Mouse (Mus musculus): ENCODE results near the gene Mcrip1. TPM values are rescaled to one million over a fixed set of nuclear protein-coding genes. Genes with fewer than 3 reads are reported as not detected.
A peak's percentile ranks its signal among the peaks of the same experiment; 100 is the strongest.

Mcrip1 gene
- polyA plus RNA-seq, 1 experiment from 2014 or later: 246 TPM

DNA sequence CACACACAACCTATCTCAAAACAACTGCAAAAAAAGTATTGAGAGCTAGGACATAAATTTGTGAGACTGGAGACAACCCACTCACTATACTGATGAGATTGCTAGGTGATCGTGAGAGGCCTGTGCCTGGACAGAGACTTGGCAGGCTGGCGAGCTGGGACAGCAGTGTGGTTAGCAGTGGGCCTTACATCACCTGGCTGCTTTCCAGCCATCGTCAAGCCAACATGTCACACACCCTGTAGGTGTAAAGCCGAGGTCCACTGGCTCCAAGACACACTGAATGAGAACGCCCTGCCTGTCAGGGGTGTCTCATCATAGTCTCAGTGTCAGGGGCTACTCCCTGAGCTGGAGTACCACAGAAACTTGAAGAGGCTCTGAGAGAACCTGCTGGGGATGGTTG, 3.2 kb upstream of the Mcrip1 start:
- ATAC-seq (ENCODE audit: low FRiP score, low read depth): no peak
- H3K9me3 ChIP-seq: no peaks in the 10 kb centered on the region
- H3K4me3 ChIP-seq: no peak overlapping the region
- H3K4me1 ChIP-seq (replicated peaks): peaks cover 23% of the 10 kb centered on the region
- H3K27ac ChIP-seq (replicated peaks): no peak overlapping the region
- 73% methylated on average over 5 of the region's 5 CpGs for WGBS
- no peak overlapping the region for H3K4me2 ChIP-seq
- H3K36me3 ChIP-seq: no peaks in the 10 kb centered on the region
- no peak overlapping the region for H3K9ac ChIP-seq
- H3K27me3 ChIP-seq: no peaks in the 10 kb centered on the region

DNA sequence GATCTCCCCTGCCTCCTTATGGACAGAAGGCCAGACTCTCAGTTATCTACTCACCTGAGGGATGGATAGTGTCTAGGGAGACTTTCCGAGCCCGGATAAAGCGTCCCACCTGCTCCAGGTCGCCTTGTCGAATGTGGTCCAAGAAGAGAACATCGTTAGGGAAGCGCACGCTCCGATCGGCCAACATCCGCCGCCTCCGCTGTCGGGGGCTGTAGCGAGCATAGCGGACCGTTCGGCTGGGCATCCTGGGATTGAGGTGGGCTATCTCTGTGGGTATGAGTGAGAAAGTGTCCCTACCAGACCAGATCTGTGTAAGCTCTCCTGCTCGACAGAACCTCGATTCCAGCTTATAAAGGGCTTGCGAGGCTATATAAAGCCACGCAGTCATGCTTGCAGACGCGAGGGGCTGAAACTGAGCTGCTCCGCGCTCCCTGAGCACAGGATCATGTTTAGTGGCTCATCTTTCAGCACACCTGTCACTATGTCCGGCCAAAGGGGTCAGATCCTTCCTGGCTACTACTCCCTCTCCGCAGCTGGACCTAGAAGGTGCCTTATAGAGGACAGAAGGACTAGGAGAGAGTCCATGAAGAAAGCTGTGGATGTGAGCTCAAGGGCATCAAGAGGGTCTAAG, 1.4 kb upstream of the Mcrip1 start, which contains the start of gene Ppp1r27:
Ppp1r27 (minus strand) TSS at position 323 of the 631 bp plus-strand sequence.
- peak within 1 kb of the TSS; percentile 82 for H3K4me2 ChIP-seq
- H3K27ac ChIP-seq (replicated peaks): peak within 1 kb of the TSS; percentile 85
- H3K9me3 ChIP-seq: no peaks in the 10 kb centered on the region
- ATAC-seq (ENCODE audit: low FRiP score, low read depth): no peak
- peak within 1 kb of the TSS; percentile 97 for H3K9ac ChIP-seq
- peak within 1 kb of the TSS; percentile 97 for H3K4me3 ChIP-seq
- no peaks in the 10 kb centered on the region for H3K36me3 ChIP-seq
- 94% methylated on average over 28 of the region's 28 CpGs for WGBS
- peaks cover 26% of the 10 kb centered on the region for H3K4me1 ChIP-seq (replicated peaks)
- H3K27me3 ChIP-seq: no peaks in the 10 kb centered on the region

DNA sequence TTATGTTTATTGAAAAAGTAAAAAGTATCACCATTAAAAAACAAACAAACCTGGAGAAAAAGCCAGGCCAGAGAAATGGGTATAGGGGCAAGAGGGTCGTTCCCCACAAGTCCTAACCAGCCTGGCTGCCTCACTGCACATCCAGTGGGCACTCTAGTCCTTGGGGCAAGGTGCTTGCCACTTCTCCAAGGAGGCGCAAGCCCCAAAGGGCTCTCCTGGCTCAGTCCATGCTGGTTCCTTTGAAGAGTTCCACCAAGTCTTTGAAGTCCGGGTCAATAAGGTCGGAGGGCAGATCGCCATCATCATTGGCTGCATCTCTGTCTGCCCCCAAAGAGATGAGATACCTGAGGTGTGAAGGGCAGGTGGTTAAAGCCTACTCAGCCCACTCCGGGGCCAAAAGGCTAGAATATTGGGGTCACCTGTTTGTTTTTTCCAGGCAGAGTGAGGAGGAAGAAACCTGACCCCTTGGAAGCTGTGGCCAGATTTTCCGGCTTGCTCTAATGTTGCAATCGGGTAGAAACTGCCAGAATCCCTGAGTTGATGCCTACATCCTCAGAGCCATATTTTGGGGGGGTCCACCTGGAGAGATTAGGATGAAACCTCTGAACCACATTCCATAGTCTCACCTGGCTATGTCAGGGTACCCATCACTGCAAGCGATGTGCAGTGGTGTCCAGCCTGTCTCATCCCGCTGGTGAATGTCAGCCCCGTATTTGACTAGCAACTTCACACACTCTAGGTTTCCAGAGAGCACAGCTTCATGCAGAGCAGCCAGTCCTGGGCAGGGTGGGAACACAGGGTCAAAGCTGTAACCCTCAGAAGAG, 671 bp upstream of the Mcrip1 start:
- Histone ChIP-seq H3K27ac (replicated peaks) (peak overlapping the region; percentile 85), H3K36me3 (0 out of 2 replicates have a peak, but pooled peaks cover under 1% of the 10 kb centered on the region), H3K4me3 (peak overlapping the region; percentile 97), H3K27me3 (no peaks in the 10 kb centered on the region), H3K4me1 (replicated peaks) (peaks cover 26% of the 10 kb centered on the region), H3K4me2 (peak overlapping the region; percentile 82), H3K9me3 (no peaks in the 10 kb centered on the region), H3K9ac (peak overlapping the region; percentile 97)
- 76% methylated on average over 11 of the region's 11 CpGs for WGBS
- ATAC-seq (ENCODE audit: low FRiP score, low read depth): peak; percentile 38; the same call in 1 of the 2 replicates

DNA sequence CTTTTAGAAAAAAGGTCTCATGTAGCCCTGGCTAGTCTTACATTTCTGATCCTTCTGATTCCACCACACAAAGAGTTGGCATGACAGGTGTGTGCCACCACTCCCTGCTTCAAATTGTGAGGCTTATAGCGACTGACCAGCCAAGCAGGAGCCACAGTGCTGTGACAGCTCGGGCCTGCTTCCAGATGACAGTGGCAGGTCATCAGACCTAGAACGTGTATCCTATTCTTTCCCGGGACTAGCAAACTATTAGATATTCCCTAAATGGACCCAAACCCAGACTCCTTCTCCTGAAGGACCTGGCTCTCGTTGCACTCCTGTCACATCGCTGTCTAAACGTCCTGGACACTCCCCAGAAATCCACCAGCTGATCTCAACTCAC, 750 bp downstream of the Mcrip1 start:
- peak overlapping the region; percentile 97 for H3K9ac ChIP-seq
- H3K4me1 ChIP-seq (replicated peaks): peaks cover 26% of the 10 kb centered on the region
- 29% methylated on average over 7 of the region's 7 CpGs for WGBS
- H3K36me3 ChIP-seq: peaks cover 14% of the 10 kb centered on the region
- H3K27ac ChIP-seq (replicated peaks): peak overlapping the region; percentile 85
- H3K4me2 ChIP-seq: peak overlapping the region; percentile 82
- ATAC-seq (ENCODE audit: low FRiP score, low read depth): no peak
- no peaks in the 10 kb centered on the region for H3K9me3 ChIP-seq
- H3K27me3 ChIP-seq: no peaks in the 10 kb centered on the region
- H3K4me3 ChIP-seq: peak overlapping the region; percentile 97

DNA sequence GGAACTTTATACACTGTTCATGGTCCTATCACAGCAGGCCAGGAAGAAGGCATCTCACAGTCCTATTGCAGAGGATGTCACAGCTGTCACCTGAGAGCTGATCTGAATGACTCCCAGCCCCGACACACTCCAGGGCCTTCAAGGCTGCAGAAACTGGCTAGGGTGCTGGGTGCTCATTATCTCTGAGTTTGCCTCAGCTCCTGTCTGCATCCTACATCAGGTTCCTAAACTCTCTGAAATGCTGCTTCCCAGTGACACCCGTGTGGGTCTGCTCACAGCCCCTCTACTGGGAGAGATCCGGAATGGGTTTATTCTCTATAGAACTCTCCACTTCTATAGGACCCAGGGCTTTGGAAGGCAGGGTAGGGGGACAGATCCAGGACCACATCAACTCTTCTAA, 1.3 kb downstream of the Mcrip1 start:
- H3K27me3 ChIP-seq: no peaks in the 10 kb centered on the region
- H3K27ac ChIP-seq (replicated peaks): no peak overlapping the region
- H3K36me3 ChIP-seq: peaks cover 19% of the 10 kb centered on the region
- peak overlapping the region; percentile 97 for H3K4me3 ChIP-seq
- ATAC-seq (ENCODE audit: low FRiP score, low read depth): no peak
- peak overlapping the region; percentile 82 for H3K4me2 ChIP-seq
- H3K4me1 ChIP-seq (replicated peaks): peaks cover 26% of the 10 kb centered on the region
- peak overlapping the region; percentile 97 for H3K9ac ChIP-seq
- 86% methylated on average over 3 of the region's 3 CpGs for WGBS
- no peaks in the 10 kb centered on the region for H3K9me3 ChIP-seq

DNA sequence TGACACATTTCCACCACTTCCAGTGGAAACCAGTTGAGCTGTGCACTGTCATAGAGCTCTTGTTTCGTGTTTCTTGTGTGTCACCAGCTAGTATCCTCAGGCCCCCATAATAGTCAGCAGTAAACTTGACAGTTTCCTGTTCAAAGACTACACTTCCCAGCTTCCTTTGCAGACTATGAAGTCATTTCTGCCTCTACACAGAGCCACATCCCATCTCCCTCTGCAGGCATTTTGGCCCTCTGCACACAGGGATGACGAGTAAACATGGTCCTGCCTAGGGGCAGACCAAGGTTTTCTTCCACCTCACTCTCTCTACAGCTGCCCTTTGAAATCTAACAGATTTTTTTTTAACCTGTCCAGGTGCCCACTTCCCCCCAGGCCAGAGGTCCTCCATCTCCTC, 2.1 kb downstream of the Mcrip1 start:
- 64% methylated on average over 2 of the region's 2 CpGs for WGBS
- H3K4me3 ChIP-seq: no peak overlapping the region
- peaks cover 26% of the 10 kb centered on the region for H3K4me1 ChIP-seq (replicated peaks)
- H3K9me3 ChIP-seq: no peaks in the 10 kb centered on the region
- H3K36me3 ChIP-seq: peaks cover 25% of the 10 kb centered on the region
- H3K4me2 ChIP-seq: peak overlapping the region; percentile 82; the same call in 1 of the 2 replicates
- H3K27me3 ChIP-seq: no peaks in the 10 kb centered on the region
- no peak for ATAC-seq (ENCODE audit: low FRiP score, low read depth)
- H3K27ac ChIP-seq (replicated peaks): no peak overlapping the region
- no peak overlapping the region for H3K9ac ChIP-seq

DNA sequence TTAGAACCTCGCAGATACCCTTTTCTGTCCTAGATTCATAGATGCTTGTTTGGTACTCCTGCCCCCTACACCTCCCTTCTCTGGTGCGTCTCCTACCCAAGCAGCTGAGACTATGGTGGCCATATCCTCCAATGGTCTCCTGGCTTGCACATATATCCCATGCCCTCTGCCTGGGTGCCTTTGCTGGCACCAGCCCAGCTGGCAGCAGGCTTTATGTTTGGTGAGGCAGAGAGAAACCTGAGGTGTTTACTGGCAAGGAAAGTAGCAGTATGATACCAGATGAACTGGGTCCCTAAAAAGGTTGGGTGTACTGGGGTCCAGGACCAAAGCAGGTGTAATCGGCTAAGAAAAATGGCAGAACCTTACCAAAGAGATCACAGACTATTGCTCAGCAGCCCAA, 3.6 kb downstream of the Mcrip1 start:
- 92% methylated on average over 3 of the region's 3 CpGs for WGBS
- no peak overlapping the region for H3K27ac ChIP-seq (replicated peaks)
- no peaks in the 10 kb centered on the region for H3K27me3 ChIP-seq
- no peak overlapping the region for H3K4me3 ChIP-seq
- no peak overlapping the region for H3K4me2 ChIP-seq
- H3K9ac ChIP-seq: no peak overlapping the region
- peaks cover 26% of the 10 kb centered on the region for H3K4me1 ChIP-seq (replicated peaks)
- ATAC-seq (ENCODE audit: low FRiP score, low read depth): no peak
- H3K9me3 ChIP-seq: no peaks in the 10 kb centered on the region
- H3K36me3 ChIP-seq: peaks cover 25% of the 10 kb centered on the region

DNA sequence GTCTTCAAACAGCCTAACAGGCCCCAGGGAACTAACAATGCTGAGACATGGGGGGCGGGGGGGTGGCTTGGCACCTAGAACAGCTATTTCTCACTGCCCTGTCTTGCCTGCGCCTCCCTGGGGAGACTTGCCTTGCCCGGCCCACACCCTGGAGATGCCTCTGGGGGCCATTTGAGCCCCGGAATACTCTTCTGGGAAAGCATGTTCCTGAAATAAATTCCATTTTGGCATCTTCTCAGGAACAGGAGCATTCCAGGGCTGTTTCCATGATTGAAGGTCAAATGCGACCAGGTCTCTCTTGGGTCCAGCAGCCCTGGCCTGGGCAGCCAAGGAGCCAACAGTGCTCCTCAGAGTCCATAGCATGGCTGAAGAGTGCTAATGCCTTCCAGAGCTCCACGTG, 7.2 kb downstream of the Mcrip1 start:
- WGBS: 85% methylated on average over 6 of the region's 6 CpGs
- Histone ChIP-seq H3K27ac (replicated peaks) (no peak overlapping the region), H3K36me3 (peaks cover 25% of the 10 kb centered on the region)

DNA sequence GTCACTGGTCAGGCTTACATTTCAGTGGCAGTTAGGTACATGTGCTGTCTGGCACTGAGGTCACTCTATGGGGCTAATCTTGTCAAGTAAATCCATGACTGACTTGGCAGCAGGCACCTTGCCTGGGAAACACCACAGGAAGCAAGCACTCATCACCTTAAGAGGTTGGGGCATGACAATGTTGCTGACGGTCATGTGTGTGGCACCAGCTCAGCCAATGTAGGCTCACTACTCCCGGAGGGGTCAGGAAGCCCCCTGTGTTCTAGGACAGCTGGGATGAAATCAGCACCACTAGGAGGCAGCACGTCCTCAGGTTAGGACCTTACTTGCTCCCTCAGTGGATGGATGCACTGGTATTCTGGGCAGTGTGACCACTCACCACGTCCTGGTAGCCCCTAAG, 7.6 kb downstream of the Mcrip1 start:
- Histone ChIP-seq H3K4me1 (replicated peaks) (peaks cover 17% of the 10 kb centered on the region), H3K4me3 (no peak overlapping the region), H3K9ac (no peak overlapping the region), H3K27ac (replicated peaks) (no peak overlapping the region), H3K4me2 (no peak overlapping the region), H3K36me3 (peaks cover 25% of the 10 kb centered on the region), H3K27me3 (no peaks in the 10 kb centered on the region), H3K9me3 (no peaks in the 10 kb centered on the region)
- 46% methylated on average over 4 of the region's 4 CpGs for WGBS
- ATAC-seq (ENCODE audit: low FRiP score, low read depth): no peak

More for the DNA sequence above, 7.2 kb downstream of the Mcrip1 start:
- H3K9me3 ChIP-seq: no peaks in the 10 kb centered on the region
- H3K27me3 ChIP-seq: no peaks in the 10 kb centered on the region
- H3K9ac ChIP-seq: no peak overlapping the region
- H3K4me3 ChIP-seq: no peak overlapping the region
- peaks cover 17% of the 10 kb centered on the region for H3K4me1 ChIP-seq (replicated peaks)
- no peak for ATAC-seq (ENCODE audit: low FRiP score, low read depth)
- H3K4me2 ChIP-seq: no peak overlapping the region

DNA sequence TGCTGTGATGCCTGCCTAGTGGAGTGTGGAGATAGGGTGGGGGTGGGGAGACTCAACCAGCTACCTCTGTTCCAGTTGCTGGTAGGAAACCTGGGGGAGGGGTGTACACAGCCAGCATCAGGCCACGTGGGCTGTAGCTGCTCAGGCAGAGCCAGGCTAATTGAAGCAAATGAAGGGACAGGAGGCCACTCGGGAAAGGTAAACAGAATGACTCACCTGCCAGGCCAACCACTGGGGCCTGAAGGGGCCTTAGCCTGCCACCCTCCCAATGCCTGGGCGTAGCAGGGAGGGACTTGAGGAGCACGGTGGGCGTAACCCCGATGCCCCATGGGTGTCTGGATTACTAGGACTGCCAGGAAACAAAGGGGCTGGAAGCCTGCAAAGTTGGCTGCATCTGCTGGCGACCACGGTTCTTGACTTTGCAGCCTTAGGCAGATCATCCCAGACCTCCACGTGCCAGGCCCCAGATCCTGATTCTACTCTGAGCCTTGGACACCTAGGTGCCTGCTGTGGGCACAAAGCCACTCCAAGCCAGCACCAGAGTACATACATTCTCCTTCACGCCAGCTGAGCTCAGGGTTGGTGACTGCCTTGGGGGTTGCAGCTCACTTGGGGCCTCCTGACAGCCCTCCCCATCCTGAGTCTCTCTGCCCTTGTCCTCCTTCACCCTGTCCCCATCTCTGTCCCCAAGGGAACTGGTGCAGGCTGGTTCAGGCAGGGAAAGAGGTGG, 10.1 kb downstream of the Mcrip1 start:
- no peak overlapping the region for H3K4me3 ChIP-seq
- H3K27me3 ChIP-seq: no peaks in the 10 kb centered on the region
- H3K4me2 ChIP-seq: 0 out of 2 replicates have a peak overlapping the region, but pooled peaks have one; percentile 0
- H3K36me3 ChIP-seq: peaks cover 17% of the 10 kb centered on the region
- peak overlapping the region; percentile 57 for H3K27ac ChIP-seq (replicated peaks)
- no peaks in the 10 kb centered on the region for H3K9me3 ChIP-seq
- no peak overlapping the region for H3K9ac ChIP-seq
- 25% methylated on average over 10 of the region's 10 CpGs for WGBS
- H3K4me1 ChIP-seq (replicated peaks): peaks cover 17% of the 10 kb centered on the region
- peak; percentile 69; the same call in 1 of the 2 replicates for ATAC-seq (ENCODE audit: low FRiP score, low read depth)

DNA sequence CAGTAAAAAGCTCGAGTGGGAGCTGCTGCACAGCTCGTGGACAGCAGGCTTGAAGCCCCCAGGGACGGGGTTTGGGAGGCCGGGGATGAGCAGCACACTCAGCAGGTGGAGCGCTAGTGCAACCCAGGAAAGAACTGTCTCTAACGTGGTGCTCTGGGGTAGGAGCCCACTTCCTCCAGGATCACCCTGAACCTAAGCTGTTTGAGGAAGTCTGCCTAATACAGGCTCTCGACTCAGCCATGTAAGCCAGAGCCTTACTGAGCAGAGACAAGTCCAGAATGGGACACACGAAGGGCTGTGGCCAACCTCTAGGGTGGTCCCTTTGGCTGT, 10.6 kb downstream of the Mcrip1 start:
- H3K4me1 ChIP-seq (replicated peaks): peaks cover 17% of the 10 kb centered on the region
- H3K9me3 ChIP-seq: no peaks in the 10 kb centered on the region
- H3K36me3 ChIP-seq: peaks cover 12% of the 10 kb centered on the region
- no peak; the same call in 1 of the 2 replicates for ATAC-seq (ENCODE audit: low FRiP score, low read depth)
- no peak overlapping the region for H3K4me3 ChIP-seq
- H3K27ac ChIP-seq (replicated peaks): peak overlapping the region; percentile 57
- H3K9ac ChIP-seq: no peak overlapping the region
- H3K27me3 ChIP-seq: no peaks in the 10 kb centered on the region
- no peak overlapping the region for H3K4me2 ChIP-seq
- 51% methylated on average over 8 of the region's 8 CpGs for WGBS

DNA sequence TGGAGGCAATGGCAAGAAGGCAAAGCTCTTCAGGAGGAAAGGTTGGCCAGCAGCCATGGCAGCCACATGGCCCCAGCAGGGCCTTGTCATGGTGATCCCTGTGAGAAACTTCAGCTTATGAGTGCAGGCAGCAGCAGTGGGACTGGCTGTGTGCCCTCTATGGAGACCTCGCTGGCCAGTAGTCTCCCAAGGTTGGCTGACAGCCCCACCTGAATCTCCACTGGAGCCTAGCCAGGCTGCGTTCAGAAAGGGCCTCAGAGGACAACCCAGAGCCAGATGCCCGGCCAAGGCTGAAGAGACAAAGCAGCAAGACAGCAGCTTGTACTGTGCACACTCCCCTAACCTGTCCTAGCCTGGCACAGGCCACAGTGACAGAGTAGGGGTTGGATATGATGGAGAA, 11.0 kb downstream of the Mcrip1 start:
- ATAC-seq (ENCODE audit: low FRiP score, low read depth): peak; percentile 40; the same call in 1 of the 2 replicates
- no peak overlapping the region for H3K4me3 ChIP-seq
- H3K27me3 ChIP-seq: peaks cover 1% of the 10 kb centered on the region; the same call in 1 of the 2 replicates
- no peaks in the 10 kb centered on the region for H3K9me3 ChIP-seq
- 56% methylated on average over 3 of the region's 3 CpGs for WGBS
- H3K36me3 ChIP-seq: peaks cover 8% of the 10 kb centered on the region
- no peak overlapping the region for H3K9ac ChIP-seq
- peak overlapping the region; percentile 57; the same call in 1 of the 2 replicates for H3K27ac ChIP-seq (replicated peaks)
- peaks cover 17% of the 10 kb centered on the region for H3K4me1 ChIP-seq (replicated peaks)
- no peak overlapping the region for H3K4me2 ChIP-seq
